Mouse (Mus musculus): ENCODE results near the gene D5Ertd579e.
"Not testable (repeated sequence)": the region's sequence is repeated elsewhere in the genome, so short reads cannot be mapped to it uniquely, and the experiment has no call there.

The D5Ertd579e gene

GRCm38 (mm10) chr5:36679918-36680598 lies 15.8 kb downstream of the D5Ertd579e start:
- no peak for DNase-seq (ENCODE audit: low spot score)

GRCm38 (mm10) chr5:36678799-36679198 lies 17.0 kb downstream of the D5Ertd579e start:
- no peak for DNase-seq (ENCODE audit: low spot score)

GRCm38 (mm10) chr5:36677907-36678306 lies 17.9 kb downstream of the D5Ertd579e start:
- no peak for DNase-seq (ENCODE audit: low spot score)

GRCm38 (mm10) chr5:36675466-36675865 lies 20.4 kb downstream of the D5Ertd579e start:
- no peak for DNase-seq (ENCODE audit: low spot score)

GRCm38 (mm10) chr5:36674658-36675433 lies 21.0 kb downstream of the D5Ertd579e start:
- no peak for DNase-seq (ENCODE audit: low spot score)

GRCm38 (mm10) chr5:36669021-36670008 lies 26.5 kb downstream of the D5Ertd579e start:
- DNase-seq (ENCODE audit: low spot score): no peak

GRCm38 (mm10) chr5:36668572-36668971 lies 27.3 kb downstream of the D5Ertd579e start:
- no peak for DNase-seq (ENCODE audit: low spot score)

- not testable (repeated sequence) for DNase-seq (ENCODE audit: low spot score)
Measured at GRCm38 (mm10) chr5:36667986-36668385, 27.8 kb downstream of the D5Ertd579e start.

GRCm38 (mm10) chr5:36667165-36667564 lies 28.7 kb downstream of the D5Ertd579e start:
- DNase-seq (ENCODE audit: low spot score): no peak

GRCm38 (mm10) chr5:36666699-36667098 lies 29.1 kb downstream of the D5Ertd579e start:
- not testable (repeated sequence) for DNase-seq (ENCODE audit: low spot score)

- DNase-seq (ENCODE audit: low spot score): no peak
Measured at GRCm38 (mm10) chr5:36663329-36663728, 32.5 kb downstream of the D5Ertd579e start.

- not testable (repeated sequence) for DNase-seq (ENCODE audit: low spot score)
Measured at GRCm38 (mm10) chr5:36660977-36661760, 34.7 kb downstream of the D5Ertd579e start.

- DNase-seq (ENCODE audit: low spot score): no peak
Measured at GRCm38 (mm10) chr5:36625612-36626011, 70.2 kb downstream of the D5Ertd579e start.

GRCm38 (mm10) chr5:36623670-36624069 lies 72.2 kb downstream of the D5Ertd579e start:
- DNase-seq (ENCODE audit: low spot score): no peak

GRCm38 (mm10) chr5:36621058-36621449 lies 74.8 kb downstream of the D5Ertd579e start:
- DNase-seq (ENCODE audit: low spot score): no peak

GRCm38 (mm10) chr5:36620409-36621057 lies 75.3 kb downstream of the D5Ertd579e start:
- no peak for DNase-seq (ENCODE audit: low spot score)

GRCm38 (mm10) chr5:36618890-36619289 lies 76.9 kb downstream of the D5Ertd579e start:
- no peak for DNase-seq (ENCODE audit: low spot score)

- no peak for DNase-seq (ENCODE audit: low spot score)
Measured at GRCm38 (mm10) chr5:36618356-36618755, 77.5 kb downstream of the D5Ertd579e start.

- DNase-seq (ENCODE audit: low spot score): no peak
Measured at GRCm38 (mm10) chr5:36614124-36614523, 81.7 kb downstream of the D5Ertd579e start.

- DNase-seq (ENCODE audit: low spot score): no peak
Measured at GRCm38 (mm10) chr5:36608939-36609499, 86.8 kb downstream of the D5Ertd579e start.

Measured in ovary, postnatal 36 days (tissue).